ENCODE assay signal across 20 mouse cellular contexts in genomic region chr9:60027234-60027633, GRCm38 (mm10).
"Had no signal": no experiment of that assay in that cellular context is flagged by ENCODE, and none has a peak within 500 bp of the region (broad histone marks: within the 10 kb centered on the region; RNA-seq: fewer than 3 reads in every experiment).

No protein-coding gene starts in this region.

- H3K9me3 ChIP-seq: limb, embryonic 15.5 days; midbrain, embryonic 12.5 days; midbrain, embryonic 15.5 days; neural tube, embryonic 13.5 days; stomach, embryonic 15.5 days had no signal

- H3K4me2 ChIP-seq: limb, embryonic 15.5 days; liver, embryonic 11.5 days; midbrain, embryonic 12.5 days; midbrain, embryonic 15.5 days; neural tube, embryonic 13.5 days; stomach, embryonic 15.5 days had no signal

- H3K9ac ChIP-seq: limb, embryonic 15.5 days; liver, embryonic 14.5 days; liver, postnatal 0 days; midbrain, embryonic 12.5 days; midbrain, embryonic 15.5 days; neural tube, embryonic 13.5 days; stomach, embryonic 15.5 days had no signal

- H3K4me3 ChIP-seq: layer of hippocampus, adult 2 months; limb, embryonic 15.5 days; midbrain, embryonic 12.5 days; midbrain, embryonic 15.5 days; myocyte; neural tube, embryonic 13.5 days; stomach, embryonic 15.5 days had no signal

- H3K27me3 ChIP-seq: limb, embryonic 15.5 days; midbrain, embryonic 15.5 days; neural tube, embryonic 13.5 days; stomach, embryonic 15.5 days had no signal

- H3K27ac ChIP-seq: kidney, postnatal 0 days; layer of hippocampus, adult 2 months; liver, embryonic 14.5 days; midbrain, embryonic 12.5 days; midbrain, embryonic 15.5 days; neural tube, embryonic 13.5 days; stomach, embryonic 15.5 days had no signal

- DNase-seq: kidney, postnatal 25 days; layer of hippocampus, adult 9-11 months; liver, postnatal 0 days; lung, postnatal 14 days; lung, postnatal 4 days; retina, postnatal 1 day; right cerebral cortex, postnatal 25 days; spleen, adult 18-20 months; thymus, adult 18-20 months; thymus, postnatal 36 days had no signal

- H3K36me3 ChIP-seq: limb, embryonic 15.5 days; midbrain, embryonic 12.5 days; midbrain, embryonic 15.5 days; neural tube, embryonic 13.5 days; stomach, embryonic 15.5 days had no signal

- ATAC-seq: liver, postnatal 0 days; midbrain, embryonic 15.5 days had no signal
